Mouse (Mus musculus): ENCODE measurements at regions not wholly inside any gene's neighbourhood (a gene's known extent, or its start where the extent isn't known, plus 50 kb on each side); places are given as distances from the start of the nearest gene placed in this dataset.
A peak's percentile ranks its signal among the peaks of the same experiment; 100 is the strongest.
"Not testable (repeated sequence)": the region's sequence is repeated elsewhere in the genome, so short reads cannot be mapped to it uniquely, and the experiment has no call there.

DNA sequence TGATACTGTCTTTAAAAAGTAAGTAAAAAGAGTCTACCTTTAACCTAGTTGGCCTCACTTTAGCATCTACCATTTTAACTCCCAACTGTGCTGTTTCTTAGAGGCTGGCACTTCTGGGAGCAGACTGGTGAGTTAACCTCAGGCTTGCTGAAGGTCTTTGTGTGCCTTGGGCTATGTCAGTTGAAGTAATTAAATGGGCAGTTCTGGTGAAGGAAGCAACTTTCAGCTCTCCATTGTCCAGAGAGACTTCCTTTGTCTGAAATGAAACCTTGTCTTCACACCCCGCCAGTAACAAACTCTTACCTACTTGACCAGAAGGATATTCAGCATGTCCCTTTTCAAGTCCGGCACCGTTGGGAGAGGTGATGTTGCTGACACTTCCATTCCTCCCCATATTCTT, 55.5 kb downstream of the Zfp281 start:
- DNase-seq (ENCODE audit: low spot score in 2 of 2): no peak

DNA sequence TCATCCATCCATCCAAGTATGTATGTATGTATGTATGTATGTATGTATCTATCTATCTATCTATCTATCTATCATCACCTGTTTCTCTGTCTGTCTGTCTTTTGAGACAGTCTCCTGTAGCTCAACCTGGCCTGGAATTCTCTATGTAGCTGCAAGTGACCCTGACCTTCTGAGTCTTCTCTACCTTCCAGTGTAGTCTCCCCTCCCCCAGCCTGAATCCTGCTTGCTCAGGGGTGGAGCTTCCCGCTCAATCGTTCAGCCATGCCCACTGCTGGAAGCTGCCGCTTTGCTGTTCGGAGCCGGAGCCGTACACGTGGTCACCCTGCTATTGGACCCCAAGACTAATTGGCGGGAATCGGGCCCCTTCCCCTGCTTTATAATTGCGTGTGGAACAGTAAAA, 57.6 kb downstream of the Zfp281 start:
- not testable (repeated sequence) for DNase-seq (ENCODE audit: low spot score in 2 of 2)

DNA sequence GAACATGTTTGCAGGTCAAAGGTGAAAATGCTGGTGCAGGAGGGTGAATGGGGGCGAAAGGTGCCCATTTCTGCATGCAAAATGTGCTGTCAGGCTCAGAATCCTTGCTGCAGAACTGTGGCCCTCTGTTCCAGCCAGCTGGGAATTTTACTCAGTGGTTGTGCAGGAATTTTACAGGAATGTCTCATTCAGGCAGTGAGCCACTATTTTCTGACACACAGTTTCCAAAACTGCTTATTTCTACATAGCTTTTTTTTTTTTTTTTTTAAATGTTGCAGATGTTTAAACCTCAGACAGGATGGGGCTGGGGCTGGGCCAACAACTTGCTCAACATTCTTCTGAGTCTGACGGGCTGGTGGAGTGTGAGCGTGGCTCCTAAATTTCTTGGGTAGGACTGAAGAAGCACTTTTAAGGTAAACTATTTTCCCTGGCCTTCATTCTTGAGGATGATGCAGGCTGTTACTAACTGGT, 58.4 kb downstream of the Zfp281 start:
- no peak for DNase-seq (ENCODE audit: low spot score in 2 of 2)

DNA sequence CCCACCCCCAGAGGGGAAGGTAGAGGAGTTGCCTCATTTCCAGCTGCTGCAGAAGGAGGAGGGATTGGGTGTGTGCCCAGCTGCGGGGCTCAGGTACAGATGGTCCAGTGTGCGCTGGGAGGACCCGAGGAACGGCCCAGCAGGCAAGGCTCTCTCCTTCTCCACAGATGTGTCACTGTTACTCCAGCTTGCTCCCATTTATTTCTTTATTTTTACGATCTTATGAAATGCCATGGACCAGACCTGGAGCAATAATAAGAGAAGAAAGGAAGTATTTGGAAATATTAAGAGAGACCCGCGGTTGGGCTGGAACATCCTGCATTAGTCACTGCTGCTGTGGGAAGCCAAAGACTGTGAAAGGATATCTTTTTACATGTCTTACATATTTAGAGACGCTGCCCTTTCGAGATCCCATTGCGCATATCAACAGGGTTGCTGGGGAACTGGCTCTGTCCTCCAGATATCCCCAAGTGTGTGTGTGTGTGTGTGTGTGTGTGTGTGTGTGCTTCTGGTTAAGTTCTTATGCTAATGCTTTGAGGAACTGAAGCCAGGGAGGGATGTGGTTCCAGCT, 58.9 kb downstream of the Zfp281 start:
- no peak for DNase-seq (ENCODE audit: low spot score in 2 of 2)

DNA sequence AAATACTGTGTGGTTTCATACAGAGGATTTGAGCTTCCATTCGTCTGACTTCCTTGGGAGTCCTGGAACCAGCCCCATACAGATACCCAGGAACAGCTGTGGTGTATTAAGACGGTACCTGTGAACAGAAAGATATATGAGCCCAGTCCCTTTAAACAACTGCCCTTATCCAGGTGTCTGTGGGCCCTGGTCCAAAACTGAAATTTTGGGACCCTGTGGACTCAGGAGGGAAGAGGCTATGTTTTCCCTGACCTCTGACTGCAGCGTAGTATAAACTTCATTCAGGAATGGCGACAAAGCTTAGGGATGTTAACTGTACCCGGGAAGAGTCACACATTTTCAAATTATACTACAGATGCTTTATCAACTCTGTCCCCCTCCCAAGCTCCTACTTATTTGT, 59.8 kb downstream of the Zfp281 start:
- no peak for DNase-seq (ENCODE audit: low spot score in 2 of 2)

DNA sequence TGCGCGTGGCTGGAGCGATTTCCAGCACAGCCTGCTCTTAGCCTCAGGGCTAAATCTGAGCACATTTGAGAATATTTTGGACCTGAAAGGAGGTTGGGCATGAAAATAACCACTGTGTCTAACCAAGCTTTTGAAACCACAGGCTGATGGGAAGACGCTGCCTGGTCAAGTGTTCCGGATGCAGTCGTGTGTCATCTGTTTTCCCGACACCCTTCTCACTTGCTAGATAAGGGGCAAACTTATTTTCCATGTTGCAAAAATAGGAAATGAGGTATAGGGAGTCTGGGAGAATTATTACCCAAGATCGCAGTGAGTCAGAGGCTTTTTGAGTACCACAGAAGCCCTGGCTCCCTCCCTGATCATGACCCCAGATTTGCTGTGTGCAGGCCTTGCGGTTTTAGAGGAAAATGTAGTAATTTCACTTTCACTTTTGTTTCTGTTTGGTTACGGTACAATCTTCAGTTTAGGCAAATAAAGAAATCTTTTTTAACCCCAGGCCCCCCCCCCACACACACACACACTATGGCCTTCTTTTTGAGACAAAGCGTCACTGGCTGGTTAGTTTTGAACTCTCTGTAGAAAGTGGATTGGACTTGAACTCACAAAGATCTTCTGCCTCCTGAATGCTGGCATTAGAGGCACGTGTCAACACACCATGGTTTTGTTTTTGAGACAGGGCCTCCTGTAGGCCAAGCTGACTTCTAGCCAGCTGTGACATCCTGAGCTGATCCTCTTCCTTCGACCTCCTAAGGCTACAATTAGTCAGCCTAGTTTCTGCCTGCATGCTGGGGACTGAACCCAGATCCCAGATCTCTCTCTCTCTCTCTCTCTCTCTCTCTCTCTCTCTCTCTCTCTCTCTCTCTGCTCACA, 60.7 kb downstream of the Zfp281 start:
- no peak for DNase-seq (ENCODE audit: low spot score in 2 of 2)

DNA sequence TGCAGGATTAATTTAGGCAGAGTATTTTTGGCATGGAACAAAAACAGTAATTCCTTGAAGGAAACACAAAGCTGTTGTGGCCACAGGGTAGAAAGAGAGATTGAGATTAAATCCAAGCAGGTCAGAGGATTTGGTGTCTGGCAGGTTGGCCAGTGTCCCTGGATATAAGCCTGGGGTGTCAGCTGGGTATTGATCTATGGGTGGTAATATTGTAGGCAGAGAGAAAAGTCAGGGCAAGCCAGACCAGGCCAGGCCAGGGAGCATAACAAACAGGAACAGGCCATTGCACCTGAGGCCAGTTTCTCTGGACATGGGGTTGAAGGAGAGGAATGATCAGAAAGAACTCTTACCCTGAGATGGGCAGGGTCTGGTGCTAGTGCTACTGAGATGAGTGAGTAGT, 61.8 kb downstream of the Zfp281 start:
- no peak for DNase-seq (ENCODE audit: low spot score in 2 of 2)

DNA sequence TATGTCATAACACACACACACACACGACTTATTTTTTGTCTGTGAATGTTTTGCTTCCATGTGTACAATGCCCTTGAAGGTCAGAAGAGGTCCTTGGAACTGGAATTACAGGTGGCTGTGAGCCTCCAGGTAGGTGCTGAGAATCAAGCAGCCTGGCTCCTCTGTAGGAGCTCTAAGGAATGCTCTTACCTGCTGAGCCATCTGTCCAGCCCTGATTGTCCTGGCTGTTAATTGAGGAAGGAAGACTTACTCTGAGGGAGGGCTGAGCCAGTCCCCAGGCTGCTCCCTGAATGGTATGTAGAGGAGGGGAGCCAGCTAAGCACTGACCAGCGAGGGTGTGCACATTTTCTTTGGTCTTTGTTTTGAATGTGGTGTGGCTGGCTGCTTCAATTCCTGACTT, 65.4 kb downstream of the Zfp281 start:
- DNase-seq (ENCODE audit: low spot score in 2 of 2): no peak

DNA sequence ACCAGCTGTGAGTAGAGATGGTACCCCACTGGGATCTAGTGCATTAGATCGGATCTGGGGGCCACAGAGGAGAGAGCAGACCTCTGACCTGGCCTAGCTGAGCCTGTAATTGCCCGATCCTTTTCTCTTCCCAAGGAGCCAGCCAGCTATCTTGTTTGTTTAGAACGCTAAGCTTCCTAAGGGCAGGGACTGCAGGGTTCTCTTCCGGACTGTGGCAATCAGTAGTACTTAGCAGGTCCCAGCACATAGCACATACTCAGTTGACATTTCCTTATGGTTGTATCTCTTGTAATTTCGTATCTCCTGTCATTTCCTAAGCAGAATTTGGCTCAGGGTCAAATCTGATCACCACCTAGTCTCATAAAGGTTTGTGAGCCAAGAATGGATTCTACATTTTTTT, 68.7 kb downstream of the Zfp281 start:
- no peak for DNase-seq (ENCODE audit: low spot score in 2 of 2)

DNA sequence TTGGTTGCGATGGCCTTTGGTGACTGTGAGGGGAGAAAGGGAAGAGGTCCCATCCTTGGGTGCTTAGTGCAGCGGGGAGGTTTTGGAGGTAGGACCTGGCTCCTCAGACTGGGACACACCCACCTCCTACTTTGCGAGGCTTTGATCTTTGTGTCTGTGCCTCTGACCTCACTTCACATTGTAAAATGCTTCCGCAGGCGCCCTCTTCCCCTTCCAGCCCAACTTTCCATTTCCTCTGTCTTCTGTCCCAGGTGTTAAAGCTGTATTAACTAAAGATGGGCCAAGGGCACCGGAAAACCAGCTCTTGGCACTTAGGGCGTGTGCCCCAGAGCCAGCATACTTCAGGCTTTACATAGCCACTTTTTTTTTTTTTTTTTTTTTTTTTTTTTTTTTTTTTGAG, 70.3 kb downstream of the Zfp281 start:
- DNase-seq (ENCODE audit: low spot score in 2 of 2): no peak

DNA sequence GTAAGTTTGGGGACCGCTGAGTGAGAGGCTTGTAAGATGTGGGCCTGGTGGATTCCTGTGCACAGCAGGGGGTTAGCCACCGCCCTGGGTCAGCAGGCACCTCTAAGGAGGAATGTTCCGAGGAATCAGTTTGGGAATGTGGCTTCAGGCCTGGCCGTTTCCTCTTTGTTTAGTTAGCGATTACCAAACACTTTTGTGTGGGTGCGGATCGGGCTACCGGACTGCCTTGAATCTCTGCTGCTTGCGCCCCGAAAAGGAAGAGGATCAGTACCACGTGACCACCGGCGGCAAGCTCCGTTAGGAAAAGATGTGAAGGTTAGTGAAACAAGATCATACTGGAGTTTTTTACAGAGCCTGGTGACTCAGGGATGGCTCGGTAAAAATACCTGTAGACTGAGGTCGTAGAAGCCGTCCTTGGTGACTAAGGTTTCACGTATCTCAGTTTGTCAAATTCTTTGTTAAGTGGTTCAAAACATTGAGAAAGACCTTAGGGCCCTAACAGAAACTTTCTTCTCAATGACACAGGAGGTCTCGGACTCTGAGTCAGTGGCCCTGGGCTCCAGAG, 71.5 kb downstream of the Zfp281 start:
- DNase-seq (ENCODE audit: low spot score in 2 of 2): no peak

DNA sequence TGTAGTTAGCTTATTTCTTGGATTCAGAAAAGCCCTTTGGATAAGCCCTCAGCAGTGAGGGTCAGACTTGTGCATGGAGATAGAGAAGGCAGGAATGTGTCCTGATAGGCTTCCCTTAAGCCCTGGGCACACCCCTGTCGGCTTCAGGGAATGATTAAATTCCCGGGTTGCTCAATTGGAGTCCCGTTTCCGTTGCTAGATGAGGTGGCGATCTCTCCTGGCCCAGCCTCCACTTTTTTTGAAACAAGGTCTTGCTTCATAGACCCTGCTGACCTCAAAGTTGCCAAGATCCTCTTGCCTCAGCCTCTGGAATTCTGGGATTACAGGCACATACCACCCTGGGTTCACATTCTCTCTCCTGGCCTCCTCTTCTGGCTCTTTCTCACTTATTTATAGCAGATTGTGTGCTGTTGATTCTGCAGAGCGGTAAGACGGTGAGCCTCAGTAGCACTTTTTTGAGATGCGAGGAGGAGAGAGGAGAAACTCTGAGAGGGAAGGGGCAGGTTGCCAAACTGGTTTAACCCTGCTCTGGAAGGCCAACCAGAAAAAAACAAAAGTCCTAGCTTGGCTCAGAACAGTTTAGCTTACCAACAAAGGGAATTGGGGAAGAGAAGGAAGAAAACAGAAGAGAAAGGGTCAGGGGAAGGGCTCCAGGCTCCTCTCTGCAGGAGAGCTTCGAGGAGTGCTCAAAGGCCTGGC, 73.9 kb downstream of the Zfp281 start:
- no peak for DNase-seq (ENCODE audit: low spot score in 2 of 2)

DNA sequence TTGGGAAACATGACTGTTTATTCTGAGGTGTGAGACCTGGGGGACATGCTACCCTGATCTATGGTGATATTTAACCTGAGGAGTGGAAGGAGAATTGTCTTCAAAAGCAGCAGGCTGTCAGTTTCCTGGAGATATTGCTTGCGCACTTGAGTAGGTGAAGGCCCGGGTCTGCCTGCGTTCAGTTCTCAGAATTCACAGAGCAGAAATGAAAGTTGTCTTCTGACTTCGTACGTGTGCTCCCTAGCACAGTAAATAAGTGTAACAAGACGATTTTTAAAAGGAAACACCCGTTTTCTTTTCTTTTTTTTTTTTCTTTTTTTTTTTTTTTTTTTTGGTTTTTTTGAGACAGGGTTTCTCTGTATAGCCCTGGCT, 74.4 kb downstream of the Zfp281 start:
- DNase-seq (ENCODE audit: low spot score in 2 of 2): no peak

DNA sequence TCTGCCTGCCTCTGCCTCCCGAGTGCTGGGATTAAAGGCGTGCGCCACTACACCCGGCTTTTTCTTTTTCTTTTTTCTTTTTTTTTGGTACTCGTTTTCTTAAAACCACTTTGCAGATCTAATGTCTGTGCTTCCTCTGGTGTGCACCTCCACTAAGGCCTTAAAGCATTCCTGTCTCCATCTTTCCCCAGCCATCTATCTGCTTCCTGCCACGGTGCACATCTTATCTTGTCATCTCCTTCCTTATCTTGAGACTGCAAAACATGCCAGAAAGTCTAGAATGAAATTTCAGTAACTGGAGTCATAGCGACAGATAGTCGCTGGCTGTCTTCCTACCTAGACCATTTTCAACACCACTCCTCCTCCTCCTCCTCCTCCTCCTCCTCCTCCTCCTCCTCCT, 74.9 kb downstream of the Zfp281 start:
- DNase-seq (ENCODE audit: low spot score in 2 of 2): no peak

DNA sequence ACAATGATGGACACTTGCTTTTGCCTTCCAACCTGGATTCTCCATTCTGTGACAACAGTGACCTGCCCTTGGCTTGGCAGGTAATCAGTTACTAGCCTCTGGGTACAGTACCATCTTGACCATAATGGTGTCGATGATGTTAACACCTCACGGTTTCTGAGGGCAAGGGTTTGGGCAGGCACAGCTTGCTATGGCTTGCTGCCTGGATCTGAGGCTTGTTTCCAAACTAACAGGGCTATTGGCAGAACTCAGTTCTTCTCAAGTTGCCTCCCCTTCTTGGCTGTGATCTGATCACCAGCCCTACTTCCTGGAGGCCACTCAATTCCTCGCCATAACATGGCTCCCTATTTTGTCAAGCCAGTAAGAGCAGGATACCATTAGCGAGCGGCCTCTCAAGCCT, 79.4 kb downstream of the Zfp281 start:
- no peak for DNase-seq (ENCODE audit: low spot score in 2 of 2)

DNA sequence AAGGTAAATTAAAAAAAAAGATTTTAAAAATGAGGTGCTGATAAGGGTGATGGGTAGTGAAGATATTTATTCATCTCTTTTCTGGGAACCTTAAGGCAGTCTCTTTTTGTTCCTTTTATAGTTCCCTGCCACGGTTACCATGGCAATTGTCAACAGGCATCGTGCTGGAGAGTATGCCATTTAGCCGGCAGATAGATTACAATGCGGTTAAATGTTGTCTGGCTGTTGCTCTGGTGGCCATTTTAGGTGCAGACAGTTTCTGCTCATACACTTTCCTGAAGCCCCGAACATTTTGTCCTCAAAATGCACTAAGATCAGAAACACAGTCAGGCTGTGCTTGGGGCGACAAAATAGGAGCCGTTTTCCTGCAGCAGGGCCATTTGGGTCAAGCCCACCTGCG, 81.8 kb downstream of the Zfp281 start:
- DNase-seq (ENCODE audit: low spot score in 2 of 2): peak in 1 of 2 experiments; percentile 38

DNA sequence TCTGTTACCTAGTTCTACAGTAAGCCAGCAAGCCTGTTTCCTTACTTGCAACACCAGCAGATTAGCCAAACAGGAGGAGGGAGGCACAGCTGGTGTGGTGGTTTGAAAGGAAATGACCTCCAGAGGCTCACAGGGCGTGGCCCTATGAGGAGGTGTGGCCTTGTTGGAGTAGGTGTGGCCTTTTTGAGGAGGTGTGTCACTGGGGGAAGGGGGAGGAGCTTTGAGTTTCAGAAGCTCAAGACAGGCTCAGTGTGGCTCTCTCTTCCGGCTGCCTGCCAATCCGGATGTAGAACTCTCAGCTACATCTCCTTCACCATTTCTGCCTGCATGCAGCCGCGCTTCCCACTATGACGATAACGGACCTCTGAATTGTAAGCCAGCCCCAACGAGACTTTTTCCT, 82.7 kb downstream of the Zfp281 start:
- DNase-seq (ENCODE audit: low spot score in 2 of 2): no peak

DNA sequence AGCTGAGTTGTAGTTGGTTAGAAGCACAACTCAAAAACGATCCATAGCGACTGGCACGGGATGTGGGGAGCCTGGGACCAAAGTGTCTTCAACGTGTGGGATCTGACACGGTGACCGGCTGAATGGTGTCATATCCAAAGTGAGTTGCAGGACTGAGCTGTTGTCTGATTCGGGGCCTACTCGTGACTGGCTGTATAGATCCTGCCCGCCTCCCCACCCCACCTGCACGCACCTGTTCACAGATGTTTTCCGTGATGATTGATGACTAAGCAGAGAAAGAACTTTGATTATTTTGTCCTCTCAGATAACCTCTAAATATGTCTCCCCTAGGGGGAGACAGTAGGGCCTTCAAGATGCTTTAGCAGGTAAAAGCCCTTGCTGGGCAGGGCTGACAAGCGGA, 83.2 kb downstream of the Zfp281 start:
- DNase-seq (ENCODE audit: low spot score in 2 of 2): no peak

DNA sequence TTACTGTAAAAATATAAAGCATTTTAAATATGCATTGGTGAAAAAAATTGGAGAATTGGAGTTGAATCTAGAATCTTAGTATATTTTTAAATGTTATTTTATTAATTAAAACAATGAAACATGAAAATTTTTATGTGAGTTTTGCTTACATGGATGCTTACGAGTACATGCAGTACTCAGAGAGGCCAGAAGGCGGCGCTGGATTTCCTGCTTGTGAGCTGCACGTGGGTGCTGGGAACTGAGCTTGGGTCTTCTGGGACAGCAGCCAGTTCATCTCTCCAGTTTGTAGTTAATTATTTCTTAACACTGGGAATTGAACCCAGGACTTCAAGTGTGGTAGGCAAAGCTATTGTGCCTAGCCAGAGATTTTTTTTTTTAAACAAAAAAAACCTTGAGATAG, 85.5 kb downstream of the Zfp281 start:
- no peak for DNase-seq (ENCODE audit: low spot score in 2 of 2)

DNA sequence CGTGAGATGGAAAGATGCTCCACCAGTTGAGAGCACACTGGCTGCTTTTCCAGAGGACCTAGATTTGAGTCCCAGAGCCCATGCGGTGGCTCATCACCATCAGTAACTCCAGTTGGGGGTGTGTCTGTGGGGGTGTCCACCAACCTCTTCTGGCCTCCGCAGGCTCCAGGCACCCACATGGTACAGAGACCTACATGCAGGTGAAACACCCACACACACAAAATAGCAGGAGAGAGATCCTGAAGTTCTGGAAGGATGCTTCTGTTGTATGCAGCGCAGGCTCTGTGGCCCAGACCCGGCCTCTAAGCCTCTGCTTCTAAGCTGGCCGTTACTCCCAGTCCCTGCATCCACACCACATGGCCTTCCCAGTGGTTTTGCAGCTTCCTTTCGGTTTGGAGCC, 86.5 kb downstream of the Zfp281 start:
- DNase-seq (ENCODE audit: low spot score in 2 of 2): no peak

DNA sequence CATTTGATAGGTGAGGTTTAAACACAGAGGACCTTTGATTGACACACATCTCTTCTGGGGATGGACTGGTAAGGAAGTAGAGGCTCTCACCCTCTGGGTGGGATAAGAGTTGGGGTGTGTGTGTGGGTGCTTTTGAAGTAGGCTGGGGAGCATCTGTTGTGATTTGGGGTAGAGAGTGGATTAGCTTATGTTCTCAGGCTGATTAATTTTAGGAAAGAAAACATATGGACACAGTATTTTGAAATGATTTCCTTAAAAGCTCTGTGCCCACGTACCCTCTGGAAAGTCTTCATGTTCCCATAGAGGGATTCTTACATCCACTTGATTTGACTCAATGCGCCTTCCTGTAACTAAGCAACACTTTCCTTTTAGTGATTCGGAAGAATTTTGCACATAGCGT, 89.4 kb downstream of the Zfp281 start:
- DNase-seq (ENCODE audit: low spot score in 2 of 2): peak in 1 of 2 experiments; percentile 22

DNA sequence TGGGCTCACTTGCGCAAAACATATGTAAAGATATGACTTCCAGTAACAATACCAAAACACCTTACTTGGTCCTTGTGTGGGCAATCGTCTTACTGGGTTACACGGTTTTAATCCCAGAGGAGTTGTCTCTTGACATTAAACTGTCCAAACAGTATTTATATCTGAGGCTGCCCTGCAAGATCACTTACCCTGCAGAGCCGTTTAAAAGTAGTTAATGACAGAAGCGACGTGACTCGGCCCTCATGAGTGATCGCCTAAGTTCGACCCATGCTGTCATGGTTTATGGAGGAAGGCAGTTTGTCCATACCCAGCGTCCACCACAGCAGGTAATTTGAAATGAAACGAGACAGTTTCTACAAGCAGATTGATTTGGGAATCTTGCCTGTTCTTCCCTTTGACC, 90.3 kb downstream of the Zfp281 start:
- DNase-seq (ENCODE audit: low spot score in 2 of 2): no peak

Measured in frontal cortex, postnatal 10 days (tissue).